Mouse (Mus musculus) cerebellum, adult 8-10 months (tissue): ENCODE data around the gene Nfam1.

Source experiments
- DNase-seq: peaks from one replicate; pipeline ENCODE4 v3.0.0; 2022

The Nfam1 gene

GRCm38 (mm10) chr15:82958253-82958701, 74.8 kb downstream of the Nfam1 start:
- no peak for DNase-seq

- DNase-seq, result no peak
These were observed 76.4 kb downstream of the Nfam1 start for GRCm38 (mm10) chr15:82956721-82957120.

- DNase-seq, result no peak
These were observed 76.8 kb downstream of the Nfam1 start for GRCm38 (mm10) chr15:82956310-82956709.

- DNase-seq, result no peak
These were observed 77.8 kb downstream of the Nfam1 start for GRCm38 (mm10) chr15:82955286-82955685.

- DNase-seq, result no peak
These were observed 79.1 kb downstream of the Nfam1 start for GRCm38 (mm10) chr15:82954034-82954433.

- no peak for DNase-seq
These were observed 80.0 kb downstream of the Nfam1 start for GRCm38 (mm10) chr15:82953096-82953495.

GRCm38 (mm10) chr15:82952292-82952705, 80.8 kb downstream of the Nfam1 start:
- no peak for DNase-seq

GRCm38 (mm10) chr15:82950246-82950645, 82.9 kb downstream of the Nfam1 start:
- no peak for DNase-seq

GRCm38 (mm10) chr15:82947431-82947830, 85.7 kb downstream of the Nfam1 start:
- DNase-seq, result peak; percentile 45

GRCm38 (mm10) chr15:82944479-82945195, 88.5 kb downstream of the Nfam1 start:
- no peak for DNase-seq
